Mouse (Mus musculus): ENCODE data around the gene Tnfrsf26.

DNA sequence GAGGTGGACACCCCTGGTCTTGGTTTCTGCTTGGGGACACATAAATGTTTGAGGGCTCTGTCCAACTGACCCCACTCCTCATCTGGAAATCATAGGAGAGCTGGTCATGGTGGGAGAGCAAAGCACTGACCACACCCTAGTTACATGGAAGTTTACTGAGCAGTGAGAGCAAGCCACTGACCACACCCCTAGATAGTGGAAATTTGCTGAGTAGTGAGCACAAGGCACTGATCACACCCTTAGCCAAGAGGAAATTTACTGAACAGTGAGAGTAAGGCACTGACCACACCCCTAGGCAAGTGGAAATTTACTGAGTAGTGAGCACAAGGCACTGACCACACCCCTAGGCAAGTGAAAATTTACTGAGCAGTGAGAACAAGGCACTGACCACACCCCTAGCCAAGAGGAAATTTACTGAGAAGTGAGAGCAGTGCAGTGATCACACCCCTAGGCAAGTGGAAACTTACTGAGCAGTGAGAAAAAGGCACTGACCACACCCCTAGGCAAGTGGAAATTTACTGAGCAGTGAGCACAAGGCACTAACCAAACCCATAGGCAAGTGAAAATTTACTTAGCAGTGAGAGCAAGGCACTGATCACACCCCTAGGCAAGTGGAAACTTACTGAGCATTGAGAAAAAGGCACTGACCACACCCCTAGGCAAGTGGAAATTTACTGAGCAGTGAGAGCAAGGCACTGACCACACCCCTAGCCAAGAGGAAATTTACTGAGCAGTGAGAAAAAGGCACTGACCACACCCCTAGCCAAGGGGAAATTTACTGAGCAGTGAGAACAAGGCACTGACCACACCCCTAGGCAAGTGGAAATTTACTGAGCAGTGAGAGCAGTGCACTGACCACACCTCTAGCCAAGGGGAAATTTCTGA, 38.1 kb upstream of the Tnfrsf26 start:
- TF ChIP-seq GATA1 (IDR thresholded peaks at IDR 0.05; ENCODE audit: borderline replicate concordance, low read length) (no peak), FLI1 (IDR thresholded peaks at IDR 0.05; ENCODE audit: low read length) (no peak)
